Mouse (Mus musculus): ENCODE measurements around the gene Pla2g6. TPM values are rescaled to one million over a fixed set of nuclear protein-coding genes. Genes with fewer than 3 reads are reported as not detected.

The Pla2g6 gene
- 17.6 TPM for polyA plus RNA-seq (2017; shearing (Covaris generic))

GRCm38 (mm10) chr15:79328058-79328938 lies at the start of gene Pla2g6:
Gene Pla2g6, minus strand, starts transcription at chr15:79328390.

GRCm38 (mm10) chr15:79346051-79346793 lies 18.0 kb upstream of the Pla2g6 start, which contains the start of gene Maff:
Gene Maff, plus strand, starts transcription at chr15:79346621.

GRCm38 (mm10) chr15:79285399-79285798 lies 42.8 kb downstream of the Pla2g6 start, which contains the start of gene Baiap2l2:
Gene Baiap2l2, minus strand, starts transcription at chr15:79285537.

GRCm38 (mm10) chr15:79254661-79255060 lies 73.5 kb downstream of the Pla2g6 start, which contains the start of gene Slc16a8:
Gene Slc16a8, minus strand, starts transcription at chr15:79254761.

Other genes with a start within 250 kb of the Pla2g6 start
- 24.9 TPM for gene Micall1, start 219.5 kb downstream of the Pla2g6 start, polyA plus RNA-seq (2017; shearing (Covaris generic))
- 170 TPM for gene Polr2f, start 187.4 kb downstream of the Pla2g6 start, polyA plus RNA-seq (2017; shearing (Covaris generic))
- gene 1700088E04Rik, start 187.1 kb downstream of the Pla2g6 start, polyA plus RNA-seq (2017; shearing (Covaris generic)), result 2.3 TPM
- gene Sox10, start 163.2 kb downstream of the Pla2g6 start, polyA plus RNA-seq (2017; shearing (Covaris generic)), result not detected
- 44.4 TPM for gene Pick1, start 99.2 kb downstream of the Pla2g6 start, polyA plus RNA-seq (2017; shearing (Covaris generic))
- gene Gm49486, start 99.0 kb downstream of the Pla2g6 start, polyA plus RNA-seq (2017; shearing (Covaris generic)), result not detected
- gene Slc16a8, start 73.6 kb downstream of the Pla2g6 start, polyA plus RNA-seq (2017; shearing (Covaris generic)), result not detected
- not detected for gene Baiap2l2, start 42.9 kb downstream of the Pla2g6 start, polyA plus RNA-seq (2017; shearing (Covaris generic))
- 0.18 TPM for gene Maff, start 18.2 kb upstream of the Pla2g6 start, polyA plus RNA-seq (2017; shearing (Covaris generic))
- 37.2 TPM for gene Tmem184b, start 75.2 kb upstream of the Pla2g6 start, polyA plus RNA-seq (2017; shearing (Covaris generic))
- 7.7 TPM for gene Csnk1e, start 127.2 kb upstream of the Pla2g6 start, polyA plus RNA-seq (2017; shearing (Covaris generic))
- gene Kcnj4, start 176.9 kb upstream of the Pla2g6 start, polyA plus RNA-seq (2017; shearing (Covaris generic)), result not detected
- 0.20 TPM for gene Kdelr3, start 188.0 kb upstream of the Pla2g6 start, polyA plus RNA-seq (2017; shearing (Covaris generic))
- 28.7 TPM for gene Ddx17, start 218.4 kb upstream of the Pla2g6 start, polyA plus RNA-seq (2017; shearing (Covaris generic))

All from activated CD4-positive, CD25-positive, alpha-beta regulatory T cell, adult 9 weeks (primary cell).